ENCODE assay signal across 14 mouse cellular contexts in the genomic region with DNA sequence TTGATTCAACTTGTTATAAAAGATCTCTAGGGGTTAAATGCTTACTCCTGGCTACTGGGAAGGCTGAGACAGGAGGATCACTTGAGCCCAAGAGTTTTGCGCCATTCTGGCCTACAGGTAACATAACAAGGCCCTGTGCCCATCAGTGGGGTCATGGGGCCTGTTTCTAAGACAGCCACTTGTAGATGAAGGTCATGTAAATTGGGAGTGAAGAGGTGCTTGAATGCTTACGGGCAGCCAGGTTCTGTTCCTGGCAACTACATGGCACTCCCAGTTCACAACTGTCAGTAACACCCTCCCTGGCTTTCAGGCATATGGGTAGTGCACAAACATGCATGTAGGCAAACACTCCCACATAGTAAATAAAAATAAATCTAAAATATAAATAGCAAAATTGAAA. TPM values are rescaled to one million over a fixed set of nuclear protein-coding genes. Genes with fewer than 3 reads are reported as not detected.
DNase-seq lines count a peak whose midpoint lies in the region; ATAC-seq and TF ChIP-seq lines count a peak whose summit lies in the region.
"Had no signal": no experiment of that assay in that cellular context is flagged by ENCODE, and none has a peak within 500 bp of the region (broad histone marks: within the 10 kb centered on the region; RNA-seq: fewer than 3 reads in every experiment).

No protein-coding gene starts in this region.

- H3K36me3 ChIP-seq in erythroblast, embryonic 14.5 days (ENCODE audit: control insufficient read depth), result peaks cover 44% of the 10 kb centered on the region
- H3K36me3 ChIP-seq in kidney, adult 2 months (ENCODE audit: control insufficient read depth, insufficient read depth, low read length), result no peaks in the 10 kb centered on the region; the same call in 1 of the 2 replicates
- peaks cover 39% of the 10 kb centered on the region for H3K36me3 ChIP-seq in neural tube, embryonic 12.5 days
- H3K36me3 ChIP-seq in stomach, embryonic 15.5 days, result peaks cover 39% of the 10 kb centered on the region

- H3K4me3 ChIP-seq in erythroblast, embryonic 14.5 days (replicated peaks), result peak overlapping the region; percentile 17
- H3K4me3 ChIP-seq in kidney, adult 2 months (ENCODE audit: insufficient read depth, low read depth, low read length), result peak overlapping the region; percentile 31; the same call in 1 of the 2 replicates
- no peak overlapping the region for H3K4me3 ChIP-seq in neural tube, embryonic 12.5 days
- H3K4me3 ChIP-seq in stomach, embryonic 15.5 days (replicated peaks), result no peak overlapping the region

- H3K4me1 ChIP-seq in erythroblast, embryonic 14.5 days (ENCODE audit: control insufficient read depth), result peaks cover 23% of the 10 kb centered on the region
- H3K4me1 ChIP-seq in kidney, adult 2 months (ENCODE audit: control insufficient read depth, insufficient read depth, low read length), result peaks cover 15% of the 10 kb centered on the region; the same call in 1 of the 2 replicates
- 0 out of 2 replicates have a peak, but pooled peaks cover 3% of the 10 kb centered on the region for H3K4me1 ChIP-seq in neural tube, embryonic 12.5 days
- H3K4me1 ChIP-seq in stomach, embryonic 15.5 days, result peaks cover 13% of the 10 kb centered on the region

- 73% methylated on average over 2 of the region's 2 CpGs for WGBS in kidney, adult 2 months
- WGBS in neural tube, embryonic 12.5 days, result 98% methylated on average over 2 of the region's 2 CpGs
- 92% methylated on average over 2 of the region's 2 CpGs for WGBS in stomach, embryonic 15.5 days

- no peak for DNase-seq in kidney, adult 2 months
- no peak for DNase-seq in kidney, postnatal 10 days
- DNase-seq in neural tube, embryonic 10.5 days (ENCODE audit: extremely low spot score, low spot score), result no peak
- no peak for DNase-seq in gastrocnemius, adult 8-10 months (ENCODE audit: low spot score in 2 of 2)
- DNase-seq: adrenal gland, postnatal 25 days; gastrocnemius, postnatal 25 days; right cerebral cortex, adult 18-20 months had no signal

- no peaks in the 10 kb centered on the region for H3K9me3 ChIP-seq in erythroblast, embryonic 14.5 days (ENCODE audit: control insufficient read depth, low read length)
- no peaks in the 10 kb centered on the region for H3K9me3 ChIP-seq in neural tube, embryonic 12.5 days
- H3K9me3 ChIP-seq in stomach, embryonic 15.5 days, result no peaks in the 10 kb centered on the region

- peak overlapping the region; percentile 85; the same call in 1 of the 2 replicates for H3K4me2 ChIP-seq in neural tube, embryonic 12.5 days (replicated peaks)
- 0 out of 2 replicates have a peak overlapping the region, but pooled peaks have one; percentile 14 for H3K4me2 ChIP-seq in stomach, embryonic 15.5 days

- no peak overlapping the region for H3K9ac ChIP-seq in neural tube, embryonic 12.5 days
- H3K9ac ChIP-seq in stomach, embryonic 15.5 days, result no peak overlapping the region

- TF ChIP-seq POLR2A in kidney, adult 2 months (IDR thresholded peaks at IDR 0.05; ENCODE audit: low read depth, low read length), result no peak

- TF ChIP-seq CTCF in kidney, adult 2 months (conservative IDR thresholded peaks at IDR 0.05; ENCODE audit: insufficient read depth, insufficient read length, low read depth, low read length), result no peak

- peaks cover 21% of the 10 kb centered on the region for H3K27me3 ChIP-seq in erythroblast, embryonic 14.5 days (ENCODE audit: control insufficient read depth)
- no peaks in the 10 kb centered on the region for H3K27me3 ChIP-seq in kidney, adult 2 months (replicated peaks; ENCODE audit: control insufficient read depth, insufficient read depth, low read length)
- H3K27me3 ChIP-seq in neural tube, embryonic 12.5 days (replicated peaks), result no peaks in the 10 kb centered on the region
- H3K27me3 ChIP-seq in stomach, embryonic 15.5 days (replicated peaks), result no peaks in the 10 kb centered on the region
- H3K27me3 ChIP-seq: Patski had no signal

- H3K27ac ChIP-seq in kidney, adult 2 months (ENCODE audit: insufficient read depth, low read depth, low read length), result no peak overlapping the region
- no peak overlapping the region for H3K27ac ChIP-seq in neural tube, embryonic 12.5 days
- no peak overlapping the region for H3K27ac ChIP-seq in stomach, embryonic 15.5 days

- ATAC-seq in erythroblast, adult 5-6 weeks (replicated peaks; ENCODE audit: low FRiP score, poor library complexity, severe bottlenecking), result no peak
- no peak for ATAC-seq in neural tube, embryonic 12.5 days (ENCODE audit: low FRiP score, low read depth)
- no peak for ATAC-seq in stomach, embryonic 15.5 days (ENCODE audit: insufficient read depth, low FRiP score, low read depth)
- ATAC-seq: inflammation-experienced regulatory T-cells, adult 6 months; Patski had no signal

RNA-seq across cellular contexts. Expression of gene Cgref1, which starts 5.5 kb away (rescaled TPM):
- not detected in 2 replicates for polyA plus RNA-seq in erythroblast, embryonic 14.5 days (2012)
- not detected in 2 replicates for total RNA-seq in erythroblast, adult 5-6 weeks (2015; ENCODE audit: low replicate concordance)
- total RNA-seq in erythroblast, adult 5-6 weeks (2017; ENCODE audit: low replicate concordance), result not detected in 2 replicates
- 387 and 411 TPM in 2 replicates for polyA plus RNA-seq in kidney, adult 2 months (2012; rRNA removed)
- 15.9 and 17.7 TPM in 2 replicates for polyA plus RNA-seq in neural tube, embryonic 12.5 days (2016; fragmentation: Nextera tagmentation; extraction: Ambion mirVana)
- polyA plus RNA-seq in stomach, embryonic 15.5 days (2015; fragmentation: Nextera tagmentation; extraction: Ambion mirVana), result 11.7 and 14.8 TPM in 2 replicates
- total RNA-seq in gastrocnemius, adult 8-10 months (2022), result 1 to 10 TPM; 2.2 to 4.9 (median 3.3) TPM
- polyA plus RNA-seq: inflammation-experienced regulatory T-cells, adult 6 months; macrophage had no signal

RNA-seq across cellular contexts. Expression of gene Preb, which starts 9.2 kb away (rescaled TPM):
- polyA plus RNA-seq in erythroblast, embryonic 14.5 days (2012), result 4.6 and 5.1 TPM in 2 replicates
- total RNA-seq in erythroblast, adult 5-6 weeks (2015; ENCODE audit: low replicate concordance), result 12.7 and 21.9 TPM in 2 replicates
- 10.6 and 27.0 TPM in 2 replicates for total RNA-seq in erythroblast, adult 5-6 weeks (2017; ENCODE audit: low replicate concordance)
- 346 and 372 TPM in 2 replicates for polyA plus RNA-seq in kidney, adult 2 months (2012; rRNA removed)
- 128 and 130 TPM in 2 replicates for polyA plus RNA-seq in neural tube, embryonic 12.5 days (2016; fragmentation: Nextera tagmentation; extraction: Ambion mirVana)
- polyA plus RNA-seq in stomach, embryonic 15.5 days (2015; fragmentation: Nextera tagmentation; extraction: Ambion mirVana), result 135 and 147 TPM in 2 replicates
- total RNA-seq in gastrocnemius, adult 8-10 months (2022), result 10 to 100 TPM; 70.1 to 75.2 (median 74.2) TPM

RNA-seq across cellular contexts. Expression of gene Tcf23, which starts 17.5 kb away (rescaled TPM):
- not detected in 2 replicates for polyA plus RNA-seq in erythroblast, embryonic 14.5 days (2012)
- not detected in 2 replicates for total RNA-seq in erythroblast, adult 5-6 weeks (2015; ENCODE audit: low replicate concordance)
- not detected in 2 replicates for total RNA-seq in erythroblast, adult 5-6 weeks (2017; ENCODE audit: low replicate concordance)
- polyA plus RNA-seq in kidney, adult 2 months (2012; rRNA removed), result 0.16 and 0.22 TPM in 2 replicates
- not detected in 2 replicates for polyA plus RNA-seq in neural tube, embryonic 12.5 days (2016; fragmentation: Nextera tagmentation; extraction: Ambion mirVana)
- polyA plus RNA-seq in stomach, embryonic 15.5 days (2015; fragmentation: Nextera tagmentation; extraction: Ambion mirVana), result 0.74 and 1.0 TPM in 2 replicates
- under 1 TPM; 0.07 to 0.24 (median 0.15) TPM for total RNA-seq in gastrocnemius, adult 8-10 months (2022)
- polyA plus RNA-seq: inflammation-experienced regulatory T-cells, adult 6 months; macrophage; Patski had no signal

RNA-seq across cellular contexts. Expression of gene Khk, which starts 29.7 kb away (rescaled TPM):
- polyA plus RNA-seq in erythroblast, embryonic 14.5 days (2012), result 1.8 and 2.6 TPM in 2 replicates
- total RNA-seq in erythroblast, adult 5-6 weeks (2015; ENCODE audit: low replicate concordance), result 8.1 and 14.4 TPM in 2 replicates
- total RNA-seq in erythroblast, adult 5-6 weeks (2017; ENCODE audit: low replicate concordance), result 9.2 and 12.4 TPM in 2 replicates
- polyA plus RNA-seq in kidney, adult 2 months (2012; rRNA removed), result 1,147 and 1,266 TPM in 2 replicates
- polyA plus RNA-seq in neural tube, embryonic 12.5 days (2016; fragmentation: Nextera tagmentation; extraction: Ambion mirVana), result 6.7 and 8.6 TPM in 2 replicates
- 21.0 and 25.5 TPM in 2 replicates for polyA plus RNA-seq in stomach, embryonic 15.5 days (2015; fragmentation: Nextera tagmentation; extraction: Ambion mirVana)
- 10 to 100 TPM; 35.7 to 40.5 (median 38.2) TPM for total RNA-seq in gastrocnemius, adult 8-10 months (2022)

RNA-seq across cellular contexts. Expression of gene Emilin1, which starts 37.7 kb away (rescaled TPM):
- 0.50 and 0.81 TPM in 2 replicates for polyA plus RNA-seq in erythroblast, embryonic 14.5 days (2012)
- total RNA-seq in erythroblast, adult 5-6 weeks (2015; ENCODE audit: low replicate concordance), result 16.9 and 28.8 TPM in 2 replicates
- 6.5 and 8.1 TPM in 2 replicates for total RNA-seq in erythroblast, adult 5-6 weeks (2017; ENCODE audit: low replicate concordance)
- polyA plus RNA-seq in kidney, adult 2 months (2012; rRNA removed), result 55.6 and 63.8 TPM in 2 replicates
- polyA plus RNA-seq in neural tube, embryonic 12.5 days (2016; fragmentation: Nextera tagmentation; extraction: Ambion mirVana), result 63.7 and 75.3 TPM in 2 replicates
- 252 and 255 TPM in 2 replicates for polyA plus RNA-seq in stomach, embryonic 15.5 days (2015; fragmentation: Nextera tagmentation; extraction: Ambion mirVana)
- total RNA-seq in gastrocnemius, adult 8-10 months (2022), result 1 to 10 TPM; 1.7 to 3.0 (median 2.8) TPM

Comparison
In these comparisons a context has a peak if more than half of its experiments do, and no peak if none do; other contexts are left out.
1. H3K4me3 ChIP-seq: peak in erythroblast, embryonic 14.5 days (single experiment) and kidney, adult 2 months (single experiment); none in neural tube, embryonic 12.5 days (single experiment) and stomach, embryonic 15.5 days (single experiment).
2. RNA of gene Cgref1, which starts 5.5 kb away (polyA plus RNA-seq): 387 to 411 TPM in kidney, adult 2 months; 15.9 to 17.7 TPM in neural tube, embryonic 12.5 days, 11.7 to 14.8 TPM in stomach, embryonic 15.5 days and not detected in erythroblast, embryonic 14.5 days; every median in the first group is over 10 times any median in the second.
3. RNA of gene Preb, which starts 9.2 kb away (polyA plus RNA-seq): 346 to 372 TPM in kidney, adult 2 months, 135 to 147 TPM in stomach, embryonic 15.5 days and 128 to 130 TPM in neural tube, embryonic 12.5 days; 4.6 to 5.1 TPM in erythroblast, embryonic 14.5 days; every median in the first group is over 10 times any median in the second.